Mouse (Mus musculus): Measurements from ENCODE around the gene Atad5.

DNA sequence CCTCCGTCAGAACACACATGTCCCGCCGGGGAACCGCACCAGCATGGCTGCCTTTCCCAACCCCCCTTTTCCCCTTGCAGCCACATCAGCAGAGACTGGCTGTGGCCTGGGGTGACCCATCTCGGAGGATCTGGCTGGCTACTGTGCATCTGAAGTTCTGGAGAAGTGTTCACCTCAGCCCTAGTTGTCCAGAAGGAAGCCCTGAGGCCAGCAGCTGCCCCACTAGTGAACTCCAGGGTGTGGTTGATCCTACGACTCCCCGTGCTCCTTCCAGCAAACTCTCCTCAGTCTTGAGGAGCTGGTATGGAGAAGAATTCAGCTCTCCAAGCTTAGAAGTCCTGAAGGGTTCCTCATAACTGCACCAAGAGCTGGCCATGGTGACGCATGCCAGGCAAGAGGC, 89.1 kb downstream of the Atad5 start:
- TF ChIP-seq CTCF (IDR thresholded peaks at IDR 0.05; ENCODE audit: extremely low read depth, insufficient read depth, insufficient read length, insufficient replicate concordance) (no peak), POLR2A (IDR thresholded peaks at IDR 0.05; ENCODE audit: low read depth, low read length) (no peak)
